Mouse (Mus musculus): Measurements from ENCODE around the gene Rimbp2.

DNA sequence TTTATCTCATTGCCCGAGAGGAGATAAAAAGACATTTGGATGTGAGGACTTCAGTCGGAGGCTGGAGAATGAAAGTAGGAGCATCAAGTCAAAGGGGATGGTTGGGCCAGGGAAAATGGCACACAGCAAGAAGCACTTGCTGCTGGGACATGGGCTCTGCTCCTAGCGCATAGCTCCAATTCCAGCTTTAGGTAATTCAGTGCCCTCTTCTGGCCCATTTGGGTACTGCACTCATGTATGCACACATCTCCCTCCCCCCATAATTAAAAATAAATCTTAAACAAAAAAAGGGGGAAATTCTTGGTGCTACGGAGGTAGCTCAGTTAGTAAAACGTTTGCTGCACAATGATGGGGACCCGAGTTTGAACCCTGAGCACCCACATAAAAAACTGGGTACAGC, 241.4 kb downstream of the Rimbp2 start:
- no peak for TF ChIP-seq CTCF (IDR thresholded peaks at IDR 0.05; ENCODE audit: insufficient read depth, low read length)
- TF ChIP-seq POLR2A (IDR thresholded peaks at IDR 0.05; ENCODE audit: borderline replicate concordance, extremely low read depth, low read depth, low read length) = no peak

Data from lung, adult 2 months (tissue).